Mouse (Mus musculus) midbrain, embryonic 12.5 days (tissue): ENCODE measurements around the gene Kbtbd13. TPM values are rescaled to one million over a fixed set of nuclear protein-coding genes. Genes with fewer than 3 reads are reported as not detected.

Experiments
- ATAC-seq: fragments of 200-750 bp; cut with Nextera tagmentation; 2 replicates; pipeline ENCODE4 v1.8.0; 2017; ENCODE audit warnings: low read depth, moderate TSS enrichment, moderate library complexity; ENCODE audit not compliant: low FRiP score
- H3K27ac ChIP-seq: fragments of 300-500 bp; sonication (generic); replicated peaks from 2 replicates; pipeline ENCODE4 v1.5.1; 2016; ENCODE audit warnings: mild to moderate bottlenecking
- H3K27me3 ChIP-seq: fragments of 300-500 bp; sonication (generic); 2 replicates; pipeline ENCODE4 v1.6.1; 2016; ENCODE audit warnings: mild to moderate bottlenecking
- H3K36me3 ChIP-seq: fragments of 300-500 bp; sonication (generic); 2 replicates; pipeline ENCODE4 v1.6.1; 2016
- H3K4me1 ChIP-seq: fragments of 300-500 bp; sonication (generic); 2 replicates; pipeline ENCODE4 v1.6.1; 2016
- H3K4me2 ChIP-seq: fragments of 300-500 bp; sonication (generic); replicated peaks from 2 replicates; pipeline ENCODE4 v1.6.1; 2016; ENCODE audit warnings: mild to moderate bottlenecking, moderate library complexity
- H3K4me3 ChIP-seq: fragments of 300-500 bp; sonication (generic); 2 replicates; pipeline ENCODE4 v1.5.1; 2016; ENCODE audit warnings: mild to moderate bottlenecking
- H3K9ac ChIP-seq: fragments of 300-500 bp; sonication (generic); replicated peaks from 2 replicates; pipeline ENCODE4 v1.6.1; 2016; ENCODE audit warnings: mild to moderate bottlenecking, moderate library complexity
- H3K9me3 ChIP-seq: fragments of 300-500 bp; sonication (generic); 2 replicates; pipeline ENCODE4 v1.6.1; 2016; ENCODE audit warnings: mild to moderate bottlenecking
- WGBS: fragments of 180-500 bp; shearing (Covaris S2); methylation state at CpG from one replicate; pipeline ENCODE4 v1.1.7; 2016; 5-methylcytosine and 5-hydroxymethylcytosine counted together
- polyA plus RNA-seq: library from polyadenylated mRNA; unstranded; fragments of >200 nt; fragmentation: Nextera tagmentation; extraction: Ambion mirVana; gene quantifications from 2 replicates; pipeline ENCODE4 v1.2.1, GENCODE M21; 2016

Kbtbd13 gene
- polyA plus RNA-seq, 1 experiment from 2014 or later, result 0.45 TPM

- ATAC-seq, result no peak
- Histone ChIP-seq H3K4me2 (no peak overlapping the region), H3K9me3 (no peaks in the 10 kb centered on the region), H3K4me3 (no peak overlapping the region), H3K27ac (no peak overlapping the region), H3K36me3 (peaks cover 12% of the 10 kb centered on the region), H3K4me1 (peaks cover 4% of the 10 kb centered on the region; the same call in 1 of the 2 replicates), H3K9ac (no peak overlapping the region), H3K27me3 (no peaks in the 10 kb centered on the region)
- WGBS, result 79% methylated on average over 24 of the region's 24 CpGs
Observed at GRCm38 (mm10) chr9:65371756-65372155, 19.7 kb downstream of the Kbtbd13 start.

- ATAC-seq, result no peak
- no peak overlapping the region for H3K4me2 ChIP-seq
- WGBS, result 93% methylated on average over 7 of the region's 7 CpGs
- no peaks in the 10 kb centered on the region for H3K27me3 ChIP-seq
- H3K27ac ChIP-seq, result no peak overlapping the region
- no peaks in the 10 kb centered on the region for H3K9me3 ChIP-seq
- H3K9ac ChIP-seq, result no peak overlapping the region
- H3K4me1 ChIP-seq, result peaks cover 4% of the 10 kb centered on the region; the same call in 1 of the 2 replicates
- peaks cover 17% of the 10 kb centered on the region for H3K36me3 ChIP-seq
- H3K4me3 ChIP-seq, result no peak overlapping the region
Observed at GRCm38 (mm10) chr9:65365721-65366120, 25.7 kb downstream of the Kbtbd13 start.

DNA sequence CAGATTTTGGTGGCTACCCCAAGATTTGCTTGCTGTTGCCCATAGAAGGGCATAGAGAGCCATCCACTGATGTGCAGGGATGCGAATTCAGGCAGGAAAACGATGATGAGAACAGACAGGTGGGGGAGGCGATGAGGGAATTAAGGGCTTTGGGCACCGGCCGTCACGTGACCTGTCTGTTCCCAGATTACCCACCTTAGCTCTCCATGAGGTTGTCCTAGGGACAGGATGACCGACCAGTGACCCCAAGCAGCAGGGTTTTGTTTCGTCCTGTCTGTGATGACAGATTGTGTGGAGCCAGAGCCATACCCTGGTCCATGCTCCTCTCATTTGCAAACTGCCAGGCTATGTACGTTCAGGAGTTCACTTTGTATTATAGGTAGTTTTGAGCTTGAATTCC lies 27.8 kb downstream of the Kbtbd13 start:
- ATAC-seq, result no peak

GRCm38 (mm10) chr9:65360641-65361448 lies 30.6 kb downstream of the Kbtbd13 start, which contains the start of gene Ubap1l:
Ubap1l (plus strand) TSS chr9:65361041.
- H3K27me3 ChIP-seq, result no peaks in the 10 kb centered on the region
- ATAC-seq, result no peak
- H3K4me1 ChIP-seq, result no peaks in the 10 kb centered on the region
- peaks cover 58% of the 10 kb centered on the region for H3K36me3 ChIP-seq
- 86% methylated on average over 16 of the region's 16 CpGs for WGBS
- no peak within 1 kb of the TSS for H3K9ac ChIP-seq
- no peak within 1 kb of the TSS for H3K4me2 ChIP-seq
- no peak within 1 kb of the TSS for H3K4me3 ChIP-seq
- no peaks in the 10 kb centered on the region for H3K9me3 ChIP-seq
- H3K27ac ChIP-seq, result no peak within 1 kb of the TSS

More for the DNA sequence above, 27.8 kb downstream of the Kbtbd13 start:
- H3K4me2 ChIP-seq, result no peak overlapping the region
- H3K27me3 ChIP-seq, result no peaks in the 10 kb centered on the region
- H3K4me1 ChIP-seq, result peaks cover 4% of the 10 kb centered on the region; the same call in 1 of the 2 replicates
- H3K9ac ChIP-seq, result no peak overlapping the region
- no peak overlapping the region for H3K27ac ChIP-seq
- peaks cover 30% of the 10 kb centered on the region for H3K36me3 ChIP-seq
- WGBS, result 82% methylated on average over 9 of the region's 9 CpGs
- no peaks in the 10 kb centered on the region for H3K9me3 ChIP-seq
- H3K4me3 ChIP-seq, result no peak overlapping the region

DNA sequence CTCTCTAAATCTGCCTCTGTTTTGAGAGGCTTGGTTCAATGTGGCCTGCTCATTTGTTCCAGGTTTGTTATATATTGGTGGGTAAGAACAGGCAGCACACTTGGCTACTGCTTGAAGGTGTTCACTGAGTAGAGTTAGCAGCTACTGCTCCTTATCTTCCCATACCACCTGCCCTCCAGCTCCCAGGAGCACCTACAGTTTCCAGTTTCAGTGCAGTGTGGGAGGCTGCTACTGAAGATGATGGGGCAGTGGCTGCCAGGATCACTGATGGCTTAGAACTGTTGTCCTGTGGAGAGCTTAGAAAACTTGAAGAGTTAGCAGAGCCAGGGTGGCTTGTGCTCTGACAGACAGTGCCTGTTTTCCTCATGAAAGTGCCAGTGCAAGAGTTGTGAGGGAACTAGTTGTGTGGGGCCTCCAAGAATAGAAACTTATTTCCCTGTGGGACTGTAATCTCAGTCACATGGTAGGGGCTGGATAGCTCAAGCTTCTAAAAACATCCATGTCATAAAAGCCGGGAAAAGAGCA lies 32.4 kb downstream of the Kbtbd13 start:
- H3K36me3 ChIP-seq, result peaks cover 75% of the 10 kb centered on the region

DNA sequence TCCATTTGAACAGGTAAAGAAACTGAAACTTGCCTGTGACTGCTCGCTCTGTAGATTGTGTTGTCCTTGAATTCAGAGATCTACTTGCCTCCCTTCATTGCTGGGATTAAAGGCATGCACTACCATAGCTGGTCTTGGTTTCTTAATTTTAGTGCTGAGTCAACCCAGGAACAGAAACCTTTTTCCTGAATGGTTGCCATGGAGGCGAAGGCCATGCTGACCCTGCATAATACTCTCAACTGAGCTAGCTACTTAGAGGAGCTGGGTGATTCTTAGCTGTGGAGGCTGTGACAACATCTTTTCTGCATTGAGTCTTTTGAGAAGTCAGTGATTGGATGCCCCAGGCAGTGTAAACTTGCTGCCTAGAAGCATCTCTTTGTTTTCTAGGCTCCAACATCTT lies 34.5 kb downstream of the Kbtbd13 start:
- WGBS, result 93% methylated on average over 2 of the region's 2 CpGs
- no peak overlapping the region for H3K4me3 ChIP-seq
- H3K36me3 ChIP-seq, result peaks cover 75% of the 10 kb centered on the region

More for the DNA sequence above, 32.4 kb downstream of the Kbtbd13 start:
- no peak for ATAC-seq
- Histone ChIP-seq H3K4me3 (no peak overlapping the region), H3K4me2 (no peak overlapping the region), H3K4me1 (no peaks in the 10 kb centered on the region), H3K9me3 (no peaks in the 10 kb centered on the region), H3K27me3 (no peaks in the 10 kb centered on the region), H3K9ac (no peak overlapping the region), H3K27ac (no peak overlapping the region)
- WGBS, result 95% methylated on average over 1 of the region's 1 CpGs

GRCm38 (mm10) chr9:65356561-65356960 lies 34.9 kb downstream of the Kbtbd13 start:
- no peaks in the 10 kb centered on the region for H3K4me1 ChIP-seq
- peaks cover 71% of the 10 kb centered on the region for H3K36me3 ChIP-seq
- no peak overlapping the region for H3K27ac ChIP-seq
- no peak for ATAC-seq
- no peaks in the 10 kb centered on the region for H3K27me3 ChIP-seq
- no peak overlapping the region for H3K4me3 ChIP-seq
- H3K9me3 ChIP-seq, result no peaks in the 10 kb centered on the region
- H3K4me2 ChIP-seq, result no peak overlapping the region
- no peak overlapping the region for H3K9ac ChIP-seq
- WGBS, result 91% methylated on average over 7 of the region's 7 CpGs

More for the DNA sequence above, 34.5 kb downstream of the Kbtbd13 start:
- Histone ChIP-seq H3K9ac (no peak overlapping the region), H3K27ac (no peak overlapping the region), H3K27me3 (no peaks in the 10 kb centered on the region), H3K9me3 (no peaks in the 10 kb centered on the region), H3K4me2 (no peak overlapping the region), H3K4me1 (no peaks in the 10 kb centered on the region)
- ATAC-seq, result no peak

DNA sequence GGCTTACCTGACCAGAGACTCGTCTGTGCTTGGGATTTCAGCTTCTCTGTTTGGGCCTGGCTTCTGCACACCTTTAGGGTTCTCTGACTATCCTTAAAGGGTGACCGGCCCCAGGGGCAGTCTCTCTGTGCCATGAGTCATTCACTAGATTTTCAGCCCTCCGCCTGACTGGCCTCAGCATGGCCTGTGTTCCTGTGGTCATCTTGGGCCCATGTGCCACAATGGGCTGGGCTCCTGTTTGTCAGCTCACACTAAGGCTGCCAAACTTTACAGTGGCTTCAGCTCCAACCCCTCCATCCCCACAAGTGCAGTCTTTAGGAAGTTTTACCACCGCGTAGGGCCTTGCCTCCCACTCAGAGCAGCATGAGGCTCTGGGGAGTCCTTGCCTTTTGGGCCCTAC lies 38.2 kb downstream of the Kbtbd13 start:
- WGBS, result 89% methylated on average over 5 of the region's 5 CpGs
- Histone ChIP-seq H3K4me3 (no peak overlapping the region), H3K36me3 (peaks cover 40% of the 10 kb centered on the region), H3K4me1 (peaks cover 2% of the 10 kb centered on the region), H3K9me3 (no peaks in the 10 kb centered on the region), H3K9ac (no peak overlapping the region), H3K4me2 (no peak overlapping the region), H3K27ac (no peak overlapping the region), H3K27me3 (no peaks in the 10 kb centered on the region)
- no peak for ATAC-seq

DNA sequence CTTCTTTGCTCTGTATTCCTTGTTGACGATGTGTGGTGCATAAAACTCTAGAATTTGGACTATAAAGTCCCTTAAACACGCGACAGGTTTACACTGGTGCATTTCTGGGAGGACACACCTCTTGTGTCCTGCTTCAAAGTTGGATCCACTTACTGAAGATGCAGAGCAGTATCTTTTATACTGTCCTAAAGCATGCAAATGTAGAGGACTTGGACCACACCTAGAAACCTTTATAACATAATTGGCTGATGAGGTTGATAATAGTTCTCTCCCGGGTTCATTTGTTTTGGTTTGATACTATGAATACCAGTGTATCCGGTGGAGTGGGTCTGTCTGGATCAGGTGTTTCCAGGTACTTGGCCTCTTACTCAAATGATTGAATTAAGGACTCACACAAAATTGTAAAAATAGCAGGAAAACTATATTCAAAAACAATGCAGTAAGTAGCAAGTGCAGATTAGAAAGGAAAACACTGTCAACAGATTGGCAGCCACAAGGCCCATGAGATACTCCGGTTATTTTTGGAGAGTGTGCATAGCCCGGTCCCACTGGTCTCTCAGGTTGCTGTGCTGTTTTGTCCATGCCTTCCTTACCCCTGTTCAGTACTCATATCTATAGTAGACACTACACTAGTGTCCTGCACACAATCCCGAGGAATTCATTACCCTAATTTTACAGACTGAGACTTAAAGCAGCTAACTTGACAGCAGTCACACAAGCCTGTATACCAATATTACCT lies 44.2 kb downstream of the Kbtbd13 start:
- WGBS, result 54% methylated on average over 8 of the region's 8 CpGs
- Histone ChIP-seq H3K4me3 (peak overlapping the region; percentile 96), H3K27ac (no peak overlapping the region), H3K4me2 (peak overlapping the region; percentile 96), H3K36me3 (no peaks in the 10 kb centered on the region), H3K27me3 (no peaks in the 10 kb centered on the region), H3K9me3 (no peaks in the 10 kb centered on the region), H3K4me1 (peaks cover 15% of the 10 kb centered on the region), H3K9ac (peak overlapping the region; percentile 96)
- ATAC-seq, result no peak

DNA sequence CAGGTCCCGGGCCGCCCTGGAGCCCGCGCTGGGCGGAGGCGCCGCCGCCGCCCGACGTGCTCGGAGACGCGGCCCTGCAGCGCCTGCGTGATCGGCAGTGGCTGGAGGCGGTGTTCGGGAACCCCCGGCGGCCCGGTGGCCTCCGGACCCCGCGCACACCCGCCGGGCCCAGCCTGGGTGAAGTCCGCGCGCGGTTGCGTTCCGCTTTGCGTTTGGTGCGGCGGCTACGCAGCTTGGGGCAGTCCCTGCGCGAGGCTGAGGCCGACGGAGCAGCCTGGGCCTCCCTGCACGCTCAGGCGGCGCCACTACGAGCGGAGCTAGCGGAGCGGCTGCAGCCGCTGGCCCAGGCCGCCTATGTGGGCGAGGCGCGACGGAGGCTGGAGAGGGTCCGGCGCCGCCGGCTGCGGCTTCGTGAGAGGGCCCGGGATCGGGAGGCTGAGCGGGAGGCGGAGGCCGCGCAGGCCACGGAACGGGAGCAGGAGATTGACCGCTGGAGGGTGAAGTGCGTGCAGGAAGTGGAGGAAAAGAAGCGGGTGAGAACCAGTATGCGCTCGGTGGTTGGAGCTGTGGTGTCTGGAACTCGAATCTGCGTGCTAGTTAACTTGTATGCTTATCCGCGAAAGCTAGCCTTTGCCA lies 44.9 kb downstream of the Kbtbd13 start:
- H3K9me3 ChIP-seq, result no peaks in the 10 kb centered on the region
- peak overlapping the region; percentile 96 for H3K4me2 ChIP-seq
- no peaks in the 10 kb centered on the region for H3K36me3 ChIP-seq
- peak overlapping the region; percentile 92 for H3K27ac ChIP-seq
- peak overlapping the region; percentile 96 for H3K4me3 ChIP-seq
- ATAC-seq, result peak; percentile 66
- H3K9ac ChIP-seq, result peak overlapping the region; percentile 96
- H3K27me3 ChIP-seq, result no peaks in the 10 kb centered on the region
- WGBS, result under 1% methylated on average over 76 of the region's 77 CpGs
- peaks cover 15% of the 10 kb centered on the region for H3K4me1 ChIP-seq

GRCm38 (mm10) chr9:65345854-65346475 lies 45.5 kb downstream of the Kbtbd13 start, which contains the start of gene Pdcd7:
Pdcd7 (plus strand) TSS chr9:65346104.
- H3K4me1 ChIP-seq, result peaks cover 15% of the 10 kb centered on the region
- peak; percentile 95 for ATAC-seq
- WGBS, result under 1% methylated on average over 54 of the region's 59 CpGs
- no peaks in the 10 kb centered on the region for H3K27me3 ChIP-seq
- H3K36me3 ChIP-seq, result no peaks in the 10 kb centered on the region
- H3K9me3 ChIP-seq, result no peaks in the 10 kb centered on the region
- peak within 1 kb of the TSS; percentile 96 for H3K4me3 ChIP-seq
- H3K4me2 ChIP-seq, result peak within 1 kb of the TSS; percentile 96
- H3K9ac ChIP-seq, result peak within 1 kb of the TSS; percentile 96
- peak within 1 kb of the TSS; percentile 92 for H3K27ac ChIP-seq
